In genomic region chr6:94199696-94200095, GRCm38 (mm10) we compare ENCODE assay signal across 16 mouse cellular contexts.
"Had no signal": no experiment of that assay in that cellular context is flagged by ENCODE, and none has a peak within 500 bp of the region (broad histone marks: within the 10 kb centered on the region; RNA-seq: fewer than 3 reads in every experiment).

No protein-coding gene starts in this region.

- H3K4me2 ChIP-seq: limb, embryonic 15.5 days; neural tube, embryonic 15.5 days had no signal

- H3K36me3 ChIP-seq: limb, embryonic 15.5 days; midbrain, embryonic 10.5 days; neural tube, embryonic 15.5 days had no signal

- H3K27me3 ChIP-seq: limb, embryonic 15.5 days; neural tube, embryonic 15.5 days had no signal

- H3K9ac ChIP-seq: limb, embryonic 15.5 days; neural tube, embryonic 15.5 days had no signal

- H3K9me3 ChIP-seq: limb, embryonic 15.5 days; midbrain, embryonic 10.5 days; neural tube, embryonic 15.5 days had no signal

- DNase-seq: kidney, adult 8-10 months; kidney, postnatal 25 days; layer of hippocampus, adult 9-11 months; layer of hippocampus, postnatal 36 days; lung, adult 2 months; lung, postnatal 36 days; midbrain, embryonic 14.5 days; right cerebral cortex, adult 18-20 months; right cerebral cortex, postnatal 25 days; thymus, adult 18-20 months; thymus, postnatal 14 days had no signal

- H3K27ac ChIP-seq: limb, embryonic 15.5 days; midbrain, embryonic 10.5 days; neural tube, embryonic 15.5 days had no signal

- H3K4me3 ChIP-seq: limb, embryonic 15.5 days; midbrain, embryonic 10.5 days; myocyte; neural tube, embryonic 15.5 days had no signal

- ATAC-seq: intestine, postnatal 0 days had no signal
